Mouse (Mus musculus): ENCODE data around the gene Qsox1.

The Qsox1 gene

DNA sequence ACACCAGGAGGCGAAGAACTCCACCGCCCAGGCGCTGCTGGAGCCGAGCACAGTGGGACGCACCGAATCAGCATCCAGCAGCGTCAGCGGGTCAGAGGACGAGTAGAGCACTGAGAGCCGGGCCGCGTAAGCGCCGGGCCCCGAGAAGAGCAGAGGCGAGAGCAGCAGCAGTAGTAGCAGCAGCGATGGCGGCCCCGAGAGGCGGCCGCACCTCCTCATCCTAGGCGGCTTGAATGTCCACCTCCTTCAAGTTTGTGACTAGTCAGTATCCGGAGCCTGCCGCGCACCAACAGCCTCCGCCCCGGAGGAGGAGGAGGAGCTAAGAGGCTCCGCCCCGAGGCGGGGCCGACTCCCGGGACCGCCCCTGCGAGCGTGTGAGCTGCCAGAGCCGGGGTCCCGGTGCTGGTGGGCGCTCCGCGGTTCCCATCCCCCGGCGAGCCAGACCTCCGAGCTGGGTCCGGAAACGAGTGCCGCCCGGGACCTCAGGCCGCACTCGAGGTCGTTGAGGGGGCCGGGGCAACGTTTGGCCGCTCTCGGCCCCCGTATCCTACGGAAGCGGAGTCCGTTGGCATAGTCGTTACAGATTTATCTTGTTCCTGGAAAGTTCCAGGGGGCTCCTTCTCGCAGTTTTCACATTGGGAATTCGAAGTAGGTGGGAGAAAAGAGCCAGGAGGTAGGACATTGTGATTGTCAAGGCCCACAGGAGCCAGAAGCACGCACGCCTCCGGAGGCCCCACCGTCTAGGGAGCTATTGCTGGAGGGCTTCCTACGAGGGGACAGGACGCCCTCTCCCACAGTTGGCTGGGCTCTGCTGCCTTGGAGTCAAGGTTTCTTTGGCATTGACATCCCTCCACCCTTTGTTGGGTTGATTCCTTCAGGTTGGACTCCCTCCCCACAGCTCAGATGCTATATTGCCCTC lies at the start of gene Qsox1:
Gene Qsox1 (minus strand): TSS at position 309 of the 919 bp plus-strand sequence.
- DNase-seq (ENCODE audit: extremely low spot score) = peak; percentile 93

GRCm38 (mm10) chr1:155854926-155855702 lies 42.4 kb upstream of the Qsox1 start:
- DNase-seq (ENCODE audit: extremely low spot score) = no peak

- no peak for DNase-seq (ENCODE audit: extremely low spot score)
Measured at GRCm38 (mm10) chr1:155853009-155853408, 40.3 kb upstream of the Qsox1 start.

GRCm38 (mm10) chr1:155844235-155844634 lies 31.5 kb upstream of the Qsox1 start:
- DNase-seq (ENCODE audit: extremely low spot score) = no peak

GRCm38 (mm10) chr1:155843538-155843937 lies 30.8 kb upstream of the Qsox1 start:
- no peak for DNase-seq (ENCODE audit: extremely low spot score)

- no peak for DNase-seq (ENCODE audit: extremely low spot score)
Measured at GRCm38 (mm10) chr1:155835667-155836066, 23.0 kb upstream of the Qsox1 start.

DNA sequence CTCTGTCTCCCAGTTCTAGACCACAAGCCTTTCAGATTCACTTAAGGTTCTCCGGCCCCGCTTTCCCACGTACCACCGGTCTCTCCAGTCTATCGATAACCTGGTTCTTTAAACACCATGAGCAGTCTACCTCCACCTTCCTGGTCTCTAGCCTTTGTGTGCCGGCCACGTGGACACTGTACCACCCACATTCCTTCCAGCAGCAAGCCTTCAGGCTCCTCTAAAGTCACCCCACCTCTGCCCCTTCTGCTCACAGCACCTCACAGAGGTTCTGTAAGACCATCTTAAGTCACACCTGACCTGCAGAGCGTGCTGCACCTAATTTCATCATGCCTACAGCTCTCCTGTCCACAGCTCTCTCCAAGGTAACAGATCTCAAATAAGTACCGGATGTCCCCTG lies 20.9 kb upstream of the Qsox1 start:
- no peak for DNase-seq (ENCODE audit: extremely low spot score)

DNA sequence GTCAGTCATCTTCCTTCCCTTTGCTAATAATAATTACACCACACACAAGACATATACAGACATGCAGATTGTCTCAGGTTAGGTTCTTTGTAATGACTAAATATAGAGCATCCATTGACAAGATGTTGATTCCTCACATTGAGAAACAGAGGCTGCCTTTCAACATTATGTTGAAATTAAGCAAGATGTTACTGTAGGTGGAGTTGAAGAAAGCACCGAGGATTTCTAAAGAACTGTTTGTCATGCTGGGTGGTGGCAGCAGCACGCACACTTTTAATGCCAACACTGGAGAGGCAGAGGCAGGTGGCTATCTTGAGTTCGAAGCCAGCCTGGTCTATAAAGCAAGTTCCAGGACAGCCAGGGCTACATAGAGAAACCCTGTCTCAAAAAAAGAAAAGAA lies 19.3 kb upstream of the Qsox1 start:
- no peak for DNase-seq (ENCODE audit: extremely low spot score)

GRCm38 (mm10) chr1:155830861-155831260 lies 18.2 kb upstream of the Qsox1 start:
- no peak for DNase-seq (ENCODE audit: extremely low spot score)

DNA sequence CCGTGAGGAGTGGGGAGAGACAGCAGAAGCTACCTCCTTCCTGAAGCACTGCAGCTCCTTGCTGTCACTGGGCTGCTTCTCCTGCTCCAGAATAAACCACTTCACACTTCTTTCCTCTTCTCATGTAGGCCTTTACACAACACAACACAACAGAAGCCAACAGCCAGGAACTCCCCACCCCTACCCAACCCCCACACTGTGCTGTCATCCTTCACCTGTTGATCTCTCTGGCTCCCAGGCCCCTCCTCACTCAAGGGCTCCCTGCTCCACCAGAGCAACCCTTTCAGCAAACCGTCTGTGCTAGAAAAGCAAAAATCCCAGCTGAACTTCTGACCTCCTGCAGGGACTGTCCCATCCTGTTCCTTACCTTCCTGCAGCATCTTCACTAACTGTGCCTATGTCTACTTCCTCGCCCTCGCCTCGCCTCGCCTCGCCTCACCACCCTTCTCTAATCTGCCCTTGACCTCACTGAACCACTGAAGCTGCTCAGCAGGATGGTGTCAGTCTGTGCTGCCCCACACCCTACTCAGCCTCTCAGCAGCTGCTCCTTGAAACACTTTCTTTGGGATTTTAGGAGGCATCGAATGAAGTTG lies 15.1 kb upstream of the Qsox1 start:
- DNase-seq (ENCODE audit: extremely low spot score) = no peak

DNA sequence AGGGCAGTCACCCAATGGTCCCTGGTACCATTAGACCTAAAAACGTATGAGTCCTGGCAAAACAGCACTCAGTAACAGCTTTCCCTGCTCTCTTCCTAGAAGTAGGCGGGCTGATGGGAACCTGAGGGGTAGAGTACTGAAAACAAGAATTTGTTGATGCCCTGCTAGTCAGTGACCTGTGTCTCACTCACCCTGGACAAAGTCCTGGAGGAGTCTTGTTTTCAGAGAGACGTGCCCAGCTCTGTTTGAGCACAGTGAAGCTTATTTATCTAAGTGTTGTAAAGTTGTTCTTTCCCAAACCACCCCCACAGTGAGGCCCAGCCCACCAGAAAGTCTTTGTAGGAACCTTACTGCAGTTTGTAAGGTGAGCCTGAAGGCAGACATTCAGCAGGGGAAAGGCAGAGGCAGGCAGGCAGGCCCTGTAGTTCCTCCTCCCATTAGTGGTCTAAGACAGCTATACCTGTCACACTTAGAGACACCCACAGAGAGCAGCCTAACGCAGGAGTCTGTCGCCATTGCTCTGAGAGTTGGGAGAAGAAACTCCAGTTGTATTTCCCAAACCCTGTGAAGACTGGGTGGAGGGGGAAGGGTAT lies 14.2 kb upstream of the Qsox1 start:
- no peak for DNase-seq (ENCODE audit: extremely low spot score)

DNA sequence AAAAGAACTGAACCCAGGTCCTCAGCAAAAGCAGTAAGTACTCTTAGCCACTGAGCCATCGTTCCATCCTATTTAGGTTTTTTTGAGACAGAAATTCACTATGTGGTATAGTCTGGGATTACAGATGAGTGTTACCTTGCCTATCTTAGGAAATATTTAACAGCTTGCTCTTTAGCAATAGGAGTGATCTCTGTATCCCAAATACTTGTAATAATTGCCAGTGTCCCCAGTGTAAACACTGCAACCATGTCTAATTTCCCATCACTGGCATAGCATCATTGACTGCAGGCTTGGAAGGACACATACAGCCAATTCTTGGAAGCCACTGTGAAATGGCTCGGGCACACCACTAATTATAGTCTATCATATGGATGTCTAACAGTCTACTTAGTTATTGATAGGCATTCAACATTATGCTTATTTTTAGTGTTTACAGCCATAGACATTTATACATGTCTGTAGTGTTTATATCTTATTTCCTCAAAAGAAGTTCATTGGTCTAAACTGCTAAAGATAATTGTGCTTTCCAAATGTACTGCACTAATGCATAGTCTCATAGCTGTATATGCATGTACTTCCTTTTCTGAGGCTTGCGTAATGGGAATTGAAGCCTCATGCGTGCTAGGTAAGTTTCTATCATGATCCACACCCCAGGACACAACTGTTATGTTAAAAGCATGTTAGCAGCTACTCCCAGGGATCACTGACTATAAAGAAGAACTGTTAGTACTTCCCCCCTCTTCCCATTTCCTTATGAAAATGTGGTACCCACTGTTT lies 13.4 kb upstream of the Qsox1 start:
- DNase-seq (ENCODE audit: extremely low spot score) = no peak

- DNase-seq (ENCODE audit: extremely low spot score) = no peak
Measured at GRCm38 (mm10) chr1:155820646-155821045, 8.0 kb upstream of the Qsox1 start.

GRCm38 (mm10) chr1:155816167-155816566 lies 3.5 kb upstream of the Qsox1 start:
- no peak for DNase-seq (ENCODE audit: extremely low spot score)

- no peak for DNase-seq (ENCODE audit: extremely low spot score)
Measured at GRCm38 (mm10) chr1:155811995-155812580, 601 bp downstream of the Qsox1 start.

DNA sequence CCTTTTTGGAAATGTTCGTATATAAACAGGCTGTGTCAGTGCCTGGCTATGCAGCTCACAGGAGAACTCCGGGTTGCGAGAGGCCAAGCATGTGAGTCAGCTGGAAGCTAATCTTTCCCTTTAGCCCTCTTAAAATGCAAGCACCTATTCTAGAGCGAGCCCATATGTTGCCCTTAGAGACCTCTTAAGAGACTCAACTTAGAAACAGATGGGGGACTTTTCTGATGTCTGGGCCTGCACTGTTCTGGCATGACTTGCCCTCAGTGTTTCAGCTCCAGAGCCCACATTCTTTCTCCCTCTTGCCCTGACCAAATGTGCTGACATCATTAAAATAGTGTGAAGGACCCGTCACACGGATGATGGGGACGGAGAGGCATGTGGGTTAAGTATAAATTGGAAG lies 2.1 kb downstream of the Qsox1 start:
- no peak for DNase-seq (ENCODE audit: extremely low spot score)

DNA sequence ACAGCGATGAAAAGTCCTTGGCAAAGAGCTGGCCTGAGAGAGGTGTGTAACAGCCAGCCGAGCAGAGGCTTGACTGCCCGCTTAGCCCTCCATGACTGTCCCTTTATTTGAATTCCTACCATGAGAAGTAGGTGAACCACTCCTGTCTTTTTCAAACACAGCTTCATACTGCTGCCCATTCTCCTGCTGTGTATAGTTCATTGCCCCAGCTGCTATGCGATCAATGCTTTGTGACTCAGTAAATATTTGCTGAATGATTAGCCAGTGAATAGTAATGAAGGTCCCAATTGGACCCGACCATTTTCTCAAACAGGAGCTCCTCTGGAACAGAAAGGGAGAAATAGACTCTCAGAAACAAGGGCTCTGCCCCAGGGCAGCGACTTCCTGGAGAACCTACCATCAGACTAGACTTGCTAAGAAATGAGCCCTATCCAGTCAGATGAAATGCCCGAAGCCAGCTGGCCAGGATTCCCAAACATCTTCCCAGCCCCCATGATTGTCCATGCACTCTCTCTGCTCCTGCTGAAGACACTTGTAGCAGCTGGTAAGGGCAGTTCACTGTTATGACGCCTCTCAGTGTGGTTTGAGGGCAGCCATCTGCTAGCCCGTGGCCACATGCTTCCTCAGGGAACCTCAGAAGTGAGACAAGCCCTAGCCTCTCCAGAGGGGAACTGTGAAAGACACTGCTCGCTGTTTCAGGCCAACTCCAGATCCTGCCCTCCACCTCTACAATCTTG lies 2.8 kb downstream of the Qsox1 start:
- no peak for DNase-seq (ENCODE audit: extremely low spot score)

- no peak for DNase-seq (ENCODE audit: extremely low spot score)
Measured at GRCm38 (mm10) chr1:155808261-155808660, 4.4 kb downstream of the Qsox1 start.

- DNase-seq (ENCODE audit: extremely low spot score) = no peak
Measured at GRCm38 (mm10) chr1:155805607-155806006, 7.1 kb downstream of the Qsox1 start.

All from embryo, embryonic 9.5 days (tissue).